Mouse (Mus musculus): ENCODE measurements around the gene Slc7a3.

DNA sequence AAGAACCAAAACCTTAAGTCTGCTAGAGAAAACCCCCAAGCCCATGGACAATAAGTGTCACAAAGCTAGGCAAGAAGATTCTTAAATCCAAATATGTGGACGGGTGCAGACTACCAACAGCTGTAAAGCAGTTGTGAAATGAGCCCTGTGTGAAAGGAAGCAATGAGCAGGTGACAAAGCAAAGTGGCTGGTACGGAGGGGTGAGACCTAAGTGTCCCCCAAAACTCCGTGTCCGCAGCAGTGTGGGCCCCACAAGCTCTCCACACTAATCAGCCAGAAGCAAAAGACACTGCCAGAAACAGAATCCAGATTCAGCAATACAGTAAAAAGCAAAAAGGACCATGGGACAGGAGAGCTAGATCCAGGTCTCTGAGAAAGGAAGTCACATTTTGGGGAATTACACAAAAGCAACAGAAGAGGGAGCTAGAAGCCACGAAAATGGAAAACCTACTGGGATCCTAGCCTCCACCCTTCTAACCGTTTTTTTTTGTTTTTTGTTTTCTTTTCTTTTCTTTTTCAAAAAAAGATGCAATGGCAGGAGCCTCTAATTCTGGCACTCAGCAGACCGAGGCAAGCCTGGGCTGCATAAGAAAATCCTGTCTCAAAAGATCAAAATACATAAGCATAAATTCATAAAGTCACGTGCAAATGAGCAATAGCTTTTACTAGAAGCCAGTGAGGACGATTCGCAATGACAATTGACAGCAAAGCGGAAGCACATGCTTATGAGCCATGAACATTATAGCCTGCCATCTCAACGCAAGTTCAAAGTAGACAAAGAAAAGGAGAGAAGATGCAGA, 46.4 kb upstream of the Slc7a3 start:
- TF ChIP-seq REST (IDR thresholded peaks at IDR 0.05; ENCODE audit: insufficient read depth, insufficient read length) = no peak
- no peak for TF ChIP-seq MAX (IDR thresholded peaks at IDR 0.05; ENCODE audit: low read depth)
- TF ChIP-seq E2F4 (IDR thresholded peaks at IDR 0.05; ENCODE audit: insufficient read depth) = no peak
- no peak for TF ChIP-seq POLR2A (IDR thresholded peaks at IDR 0.05; ENCODE audit: insufficient read length, low read depth)
- TF ChIP-seq TCF12 (IDR thresholded peaks at IDR 0.05; ENCODE audit: insufficient read depth, poor library complexity, severe bottlenecking) = no peak
- no peak for TF ChIP-seq POLR2AphosphoS2 (IDR thresholded peaks at IDR 0.05; ENCODE audit: insufficient read length, low read depth)
- no peak for TF ChIP-seq MYOG (IDR thresholded peaks at IDR 0.05; ENCODE audit: control insufficient read depth in 1 of 3, insufficient read depth in 1 of 3, insufficient read length in 2 of 3, low read depth in 2 of 3)
- no peak for TF ChIP-seq USF1 (IDR thresholded peaks at IDR 0.05; ENCODE audit: low read depth)
- no peak for TF ChIP-seq TCF3 (IDR thresholded peaks at IDR 0.05; ENCODE audit: insufficient read length, low read depth)
